Mouse (Mus musculus) erythroblast, embryonic 14.5 days (primary cell): ENCODE data around the gene Pla1a.

Experiments used
- GATA1 ChIP-seq: IDR thresholded peaks from 2 replicates; pipeline ENCODE4 v1.6.1; 2012; ENCODE audit warnings: low read length, inconsistent platforms, mixed read lengths
- TAL1 ChIP-seq: IDR thresholded peaks from 3 replicates; pipeline ENCODE4 v1.6.1; 2012; ENCODE audit warnings: low read length, inconsistent platforms, mixed read lengths

DNA sequence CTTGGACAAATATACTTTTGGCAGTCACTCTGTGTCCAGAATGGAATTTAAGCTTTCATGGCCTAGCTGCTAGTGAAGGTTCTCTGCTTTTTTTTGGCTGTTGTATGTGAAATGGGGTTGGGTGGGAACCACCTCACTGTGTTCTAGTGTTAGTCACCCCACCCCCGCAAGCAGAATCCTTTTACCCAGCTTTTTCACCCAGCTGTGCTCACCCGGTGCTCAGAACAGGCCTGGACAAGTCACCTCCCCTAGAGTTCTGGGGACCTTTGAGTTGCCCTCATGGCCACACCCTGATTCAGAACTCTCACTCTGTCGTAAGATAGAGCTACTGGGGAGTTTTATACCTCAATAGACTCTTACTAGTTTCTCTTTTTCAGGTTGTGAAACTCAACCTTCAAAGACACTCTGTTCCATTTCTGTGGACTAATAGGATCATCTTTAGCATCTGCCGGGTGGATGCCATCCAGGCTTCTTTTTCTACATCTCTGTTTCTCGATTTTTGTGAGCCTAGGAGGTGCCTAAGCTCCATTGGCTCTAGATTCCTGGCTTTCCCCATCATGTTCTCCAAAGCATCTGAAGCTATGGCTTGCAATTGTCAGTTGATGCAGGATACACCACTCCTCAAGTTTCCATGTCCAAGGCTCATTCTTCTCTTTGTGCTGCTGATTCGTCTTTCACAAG is 25.8 kb upstream of the Pla1a start:
- TF ChIP-seq TAL1, result no peak
- no peak for TF ChIP-seq GATA1
